Mouse (Mus musculus) small intestine, adult 2 months (tissue): ENCODE results near the gene Dab1.

Source experiments
- CTCF ChIP-seq: fragments of 200-500 bp; IDR thresholded peaks from 2 replicates; pipeline ENCODE4 v1.5.1; 2012; ENCODE audit warnings: low read depth, mild to moderate bottlenecking, control low read depth, inconsistent platforms, low read length, moderate library complexity, mixed read lengths; ENCODE audit not compliant: insufficient replicate concordance, insufficient read length; ENCODE audit errors: extremely low read depth
- POLR2A ChIP-seq: fragments of 200-500 bp; IDR thresholded peaks from 2 replicates; pipeline ENCODE4 v1.6.1; 2012; ENCODE audit warnings: low read depth, mild to moderate bottlenecking, control low read depth, inconsistent platforms, low read length, moderate library complexity

DNA sequence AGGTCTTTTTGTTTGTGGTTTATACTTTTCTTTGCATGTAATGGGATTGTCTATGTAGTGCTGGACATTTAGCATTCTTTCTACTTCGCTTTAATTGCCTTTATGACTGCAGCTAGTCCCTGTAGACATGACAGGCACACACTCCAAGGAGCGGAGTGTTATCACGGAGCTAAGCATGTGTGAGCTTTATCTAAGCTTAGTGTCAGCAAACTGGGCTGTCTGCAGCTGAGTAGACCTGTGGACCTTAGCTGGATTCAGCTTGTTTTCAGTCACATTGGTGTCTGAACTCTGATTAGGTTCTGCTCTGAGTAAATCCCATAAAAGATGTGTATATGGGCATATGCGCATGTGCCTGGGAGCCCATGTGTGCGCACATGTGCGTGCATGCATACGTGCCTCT is 810.0 kb downstream of the Dab1 start:
- TF ChIP-seq CTCF, result no peak
- no peak for TF ChIP-seq POLR2A
